Mouse (Mus musculus) layer of hippocampus, adult 11-12 months (tissue): ENCODE measurements around the gene Olr1.
A peak's percentile ranks its signal among the peaks of the same experiment; 100 is the strongest.
"Not testable (repeated sequence)": the region's sequence is repeated elsewhere in the genome, so short reads cannot be mapped to it uniquely, and the experiment has no call there.

Experiments
- DNase-seq: peaks from one replicate; pipeline ENCODE4 v3.0.0; 2022; ENCODE audit warnings: low spot score

Gene Olr1

GRCm38 (mm10) chr6:129512367-129512766, 5.4 kb upstream of the Olr1 start, which contains the start of gene Tmem52b:
Tmem52b (plus strand) TSS chr6:129512555.
- DNase-seq: no peak

- no peak for DNase-seq
Measured at GRCm38 (mm10) chr6:129510120-129510911, 3.4 kb upstream of the Olr1 start.

GRCm38 (mm10) chr6:129503471-129503870, 3.5 kb downstream of the Olr1 start:
- DNase-seq: no peak

GRCm38 (mm10) chr6:129499516-129499915, 7.4 kb downstream of the Olr1 start:
- not testable (repeated sequence) for DNase-seq

- DNase-seq: no peak
Measured at GRCm38 (mm10) chr6:129497345-129498218, 9.4 kb downstream of the Olr1 start.

GRCm38 (mm10) chr6:129494924-129495323, 12.0 kb downstream of the Olr1 start:
- DNase-seq: no peak

- peak; percentile 39 for DNase-seq
Measured at GRCm38 (mm10) chr6:129480089-129480958, 26.6 kb downstream of the Olr1 start.

- peak; percentile 57 for DNase-seq
Measured at GRCm38 (mm10) chr6:129476404-129477126, 30.4 kb downstream of the Olr1 start.

- no peak for DNase-seq
Measured at GRCm38 (mm10) chr6:129472627-129473026, 34.3 kb downstream of the Olr1 start.

- DNase-seq: no peak
Measured at GRCm38 (mm10) chr6:129471386-129471785, 35.6 kb downstream of the Olr1 start.

- no peak for DNase-seq
Measured at GRCm38 (mm10) chr6:129451411-129452039, 55.4 kb downstream of the Olr1 start, which contains the start of gene Clec1a. Clec1a (minus strand) TSS chr6:129452000.

- no peak for DNase-seq
Measured at GRCm38 (mm10) chr6:129449743-129450142, 57.2 kb downstream of the Olr1 start.

- no peak for DNase-seq
Measured at GRCm38 (mm10) chr6:129438033-129438432, 68.9 kb downstream of the Olr1 start.

- DNase-seq: no peak
Measured at GRCm38 (mm10) chr6:129436025-129436424, 70.9 kb downstream of the Olr1 start.
